Mouse (Mus musculus): Measurements from ENCODE around the gene Pigw.

DNA sequence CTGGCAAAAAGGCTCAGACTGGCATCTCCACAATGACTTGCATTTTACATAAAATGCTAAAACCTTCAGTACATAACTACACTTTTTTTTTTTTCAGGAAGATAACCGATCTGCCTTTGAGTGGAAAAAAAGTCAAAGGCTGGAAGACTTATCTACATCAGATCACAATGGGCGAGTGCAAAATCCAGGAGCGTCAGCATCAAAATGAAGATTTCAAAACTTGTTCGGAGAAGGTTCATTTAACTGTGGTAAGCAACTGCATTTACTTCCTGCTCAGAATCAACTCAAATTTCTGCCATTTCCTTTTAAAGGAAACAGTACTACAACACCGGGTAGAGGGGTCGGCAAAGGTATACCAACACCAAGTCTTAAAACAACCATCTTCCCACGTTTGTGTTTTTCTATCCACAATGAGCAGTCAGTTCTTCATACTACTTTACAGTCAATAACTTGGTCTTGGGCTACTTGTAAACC, 11.3 kb downstream of the Pigw start:
- TF ChIP-seq CTCF (IDR thresholded peaks at IDR 0.05; ENCODE audit: low read depth, low read length) (no peak), POLR2A (IDR thresholded peaks at IDR 0.05; ENCODE audit: extremely low read depth, insufficient read depth, low read length) (no peak)
